ENCODE assay signal across 8 mouse cellular contexts in genomic region chr14:21500154-21501047, GRCm38 (mm10). TPM values are rescaled to one million over a fixed set of nuclear protein-coding genes. Genes with fewer than 3 reads are reported as not detected.
A peak's percentile ranks its signal among the peaks of the same experiment; 100 is the strongest.
DNase-seq lines count a peak whose midpoint lies in the region; ATAC-seq and TF ChIP-seq lines count a peak whose summit lies in the region.

No protein-coding gene starts in this region.

- peak overlapping the region; percentile 87 for H3K4me2 ChIP-seq in heart, embryonic 11.5 days
- peak overlapping the region; percentile 87 for H3K4me2 ChIP-seq in kidney, embryonic 16.5 days (replicated peaks; ENCODE audit: low read depth, low read length)
- H3K4me2 ChIP-seq in myocyte (ENCODE audit: low read depth): peak overlapping the region; percentile 91

- H3K27me3 ChIP-seq in C2C12 (ENCODE audit: control insufficient read depth, insufficient read depth, insufficient read length) (no peaks in the 10 kb centered on the region), myocyte (ENCODE audit: control insufficient read depth, insufficient read depth, insufficient read length) (no peaks in the 10 kb centered on the region)
- peaks cover 40% of the 10 kb centered on the region for H3K27me3 ChIP-seq in erythroblast, embryonic 14.5 days (ENCODE audit: control insufficient read depth)
- no peaks in the 10 kb centered on the region for H3K27me3 ChIP-seq in heart, embryonic 11.5 days (ENCODE audit: control insufficient read depth, insufficient read depth, low read length)
- no peaks in the 10 kb centered on the region for H3K27me3 ChIP-seq in kidney, embryonic 16.5 days (ENCODE audit: insufficient read depth, low read length)
- H3K27me3 ChIP-seq in liver, adult 2 months (ENCODE audit: control insufficient read depth, insufficient read depth, low read length): no peaks in the 10 kb centered on the region
- H3K27me3 ChIP-seq in splenic B cell, adult 2 months (ENCODE audit: control insufficient read depth, insufficient read depth, low read length, poor library complexity, severe bottlenecking): no peaks in the 10 kb centered on the region

- ATAC-seq in heart, embryonic 11.5 days (replicated peaks; ENCODE audit: insufficient number of reproducible peaks, low FRiP score, low TSS enrichment): peak; percentile 96
- peak; percentile 98 for ATAC-seq in kidney, embryonic 16.5 days (ENCODE audit: low FRiP score, low TSS enrichment)

- H3K4me3 ChIP-seq in C2C12 (ENCODE audit: insufficient read depth, poor library complexity, severe bottlenecking) (peak overlapping the region; percentile 83), myocyte (peak overlapping the region; percentile 47)
- peak overlapping the region; percentile 93 for H3K4me3 ChIP-seq in erythroblast, embryonic 14.5 days (replicated peaks)
- peak overlapping the region; percentile 85 for H3K4me3 ChIP-seq in heart, embryonic 11.5 days (ENCODE audit: low read depth, low read length)
- H3K4me3 ChIP-seq in kidney, embryonic 16.5 days (ENCODE audit: low read length): peak overlapping the region; percentile 70
- peak overlapping the region; percentile 100 for H3K4me3 ChIP-seq in liver, adult 2 months (ENCODE audit: insufficient read depth, low read depth, low read length)

- H3ac ChIP-seq in C2C12 (ENCODE audit: control insufficient read depth, insufficient read length, low read depth) (peak overlapping the region; percentile 99), myocyte (ENCODE audit: control insufficient read depth, insufficient read length) (peak overlapping the region; percentile 56)

- no peak for TF ChIP-seq CTCF in C2C12 (IDR thresholded peaks at IDR 0.05; ENCODE audit: control insufficient read depth, insufficient read depth, insufficient read length)
- TF ChIP-seq CTCF in brain, embryonic 14.5 days (IDR thresholded peaks at IDR 0.05; ENCODE audit: borderline replicate concordance, extremely low read depth, insufficient read depth, insufficient read length): peak; percentile 31; the same call in 1 of the 2 replicates
- TF ChIP-seq CTCF in liver, adult 2 months (IDR thresholded peaks at IDR 0.05; ENCODE audit: low read depth, low read length): no peak

- H3K9me3 ChIP-seq in erythroblast, embryonic 14.5 days (ENCODE audit: control insufficient read depth, low read length): no peaks in the 10 kb centered on the region
- no peaks in the 10 kb centered on the region for H3K9me3 ChIP-seq in heart, embryonic 11.5 days (replicated peaks; ENCODE audit: control insufficient read depth, low read length)
- no peaks in the 10 kb centered on the region for H3K9me3 ChIP-seq in kidney, embryonic 16.5 days (ENCODE audit: low read length)

- WGBS in heart, embryonic 11.5 days (ENCODE audit: insufficient replicate concordance): under 1% methylated on average over 75 of the region's 75 CpGs
- under 1% methylated on average over 70 of the region's 75 CpGs for WGBS in kidney, embryonic 16.5 days
- WGBS in liver, adult 2 months: under 1% methylated on average over 72 of the region's 75 CpGs

- H3K36me3 ChIP-seq in C2C12 (ENCODE audit: control insufficient read depth, insufficient read depth) (no peaks in the 10 kb centered on the region), myocyte (ENCODE audit: control insufficient read depth, insufficient read depth) (no peaks in the 10 kb centered on the region)
- H3K36me3 ChIP-seq in erythroblast, embryonic 14.5 days (ENCODE audit: control insufficient read depth): no peaks in the 10 kb centered on the region
- no peaks in the 10 kb centered on the region for H3K36me3 ChIP-seq in heart, embryonic 11.5 days (ENCODE audit: control insufficient read depth, insufficient read depth, low read length)
- no peaks in the 10 kb centered on the region for H3K36me3 ChIP-seq in kidney, embryonic 16.5 days (ENCODE audit: insufficient read depth, low read length)
- no peaks in the 10 kb centered on the region for H3K36me3 ChIP-seq in liver, adult 2 months (ENCODE audit: control insufficient read depth, insufficient read depth, low read length)
- H3K36me3 ChIP-seq in splenic B cell, adult 2 months (ENCODE audit: control insufficient read depth, insufficient read depth, low read length, poor library complexity, severe bottlenecking): no peaks in the 10 kb centered on the region

- H3K79me2 ChIP-seq in C2C12 (ENCODE audit: control insufficient read depth, insufficient read depth) (peaks cover 18% of the 10 kb centered on the region), myocyte (ENCODE audit: control insufficient read depth, insufficient read depth) (peaks cover 19% of the 10 kb centered on the region)
- H3K79me2 ChIP-seq in liver, adult 2 months (ENCODE audit: control insufficient read depth, insufficient read depth, low read length): peaks cover 18% of the 10 kb centered on the region

- peak; percentile 100 for DNase-seq in brain, embryonic 14.5 days (ENCODE audit: low read depth)
- DNase-seq in liver, adult 2 months (ENCODE audit: extremely low read depth, low read depth, low spot score): peak; percentile 97
- DNase-seq in splenic B cell, adult 2 months (ENCODE audit: low read depth, low spot score): peak; percentile 100

- no peaks in the 10 kb centered on the region for H3K79me3 ChIP-seq in C2C12 (ENCODE audit: low read depth)

- peak overlapping the region; percentile 98 for H3K27ac ChIP-seq in heart, embryonic 11.5 days (ENCODE audit: low read depth, low read length)
- peak overlapping the region; percentile 94 for H3K27ac ChIP-seq in kidney, embryonic 16.5 days (ENCODE audit: low read length)
- H3K27ac ChIP-seq in liver, adult 2 months (replicated peaks; ENCODE audit: insufficient read depth, low read depth, low read length): peak overlapping the region; percentile 94

- peak; percentile 80 for TF ChIP-seq POLR2A in brain, embryonic 14.5 days (IDR thresholded peaks at IDR 0.05; ENCODE audit: borderline replicate concordance, extremely low read depth, insufficient read depth, insufficient read length, poor library complexity, severe bottlenecking)
- TF ChIP-seq POLR2A in liver, adult 2 months (IDR thresholded peaks at IDR 0.05; ENCODE audit: extremely low read depth, insufficient read depth, low read length): peak; percentile 57; the same call in 1 of the 2 replicates
- TF ChIP-seq POLR2A in myocyte (IDR thresholded peaks at IDR 0.05; ENCODE audit: insufficient read length, low read depth): peak; percentile 71

- peak overlapping the region; percentile 91 for H3K9ac ChIP-seq in heart, embryonic 11.5 days (ENCODE audit: low read depth, low read length)
- H3K9ac ChIP-seq in kidney, embryonic 16.5 days (replicated peaks; ENCODE audit: low read length): peak overlapping the region; percentile 79
- peak overlapping the region; percentile 99 for H3K9ac ChIP-seq in liver, adult 2 months (ENCODE audit: low read depth, low read length)

- H3K4me1 ChIP-seq in erythroblast, embryonic 14.5 days (ENCODE audit: control insufficient read depth): peaks cover 45% of the 10 kb centered on the region
- peaks cover 27% of the 10 kb centered on the region for H3K4me1 ChIP-seq in heart, embryonic 11.5 days (ENCODE audit: control insufficient read depth, insufficient read depth, low read length)
- peaks cover 32% of the 10 kb centered on the region for H3K4me1 ChIP-seq in kidney, embryonic 16.5 days (ENCODE audit: insufficient read depth, low read length)
- peaks cover 6% of the 10 kb centered on the region for H3K4me1 ChIP-seq in liver, adult 2 months (ENCODE audit: control insufficient read depth, insufficient read depth, low read length)

TF ChIP-seq in C2C12, 6 proteins besides CTCF, POLR2A, EP300 and RAD21:
- TF ChIP-seq CEBPB (IDR thresholded peaks at IDR 0.05; ENCODE audit: low read depth) (no peak), MYOG (IDR thresholded peaks at IDR 0.05; ENCODE audit: control insufficient read depth, extremely low read depth, insufficient read length) (no peak), MAX (IDR thresholded peaks at IDR 0.05) (no peak), USF1 (IDR thresholded peaks at IDR 0.05; ENCODE audit: low read depth) (no peak)

TF ChIP-seq in myocyte, 11 proteins besides CTCF, POLR2A, EP300 and RAD21:
- no peak for TF ChIP-seq REST (IDR thresholded peaks at IDR 0.05; ENCODE audit: insufficient read depth, insufficient read length)
- no peak for TF ChIP-seq SRF (IDR thresholded peaks at IDR 0.05; ENCODE audit: control insufficient read depth, insufficient read length, low read depth)
- no peak for TF ChIP-seq CEBPB (IDR thresholded peaks at IDR 0.05; ENCODE audit: insufficient read depth, poor library complexity, severe bottlenecking)
- peak; percentile 50 for TF ChIP-seq POLR2AphosphoS2 (IDR thresholded peaks at IDR 0.05; ENCODE audit: insufficient read length, low read depth)

RNA-seq across cellular contexts. Expression of gene Kat6b, which starts 19.2 kb away (rescaled TPM):
- polyA plus RNA-seq in C2C12 (2012; fragmentation: generic; extraction: Trizol) (2.7 TPM), myocyte (2012; fragmentation: generic; extraction: Trizol) (3.9 TPM)
- 25.5 and 42.7 TPM in 2 replicates for polyA plus RNA-seq in brain, embryonic 14.5 days (2012; rRNA removed)
- polyA plus RNA-seq in erythroblast, embryonic 14.5 days (2012): 0.08 and 0.10 TPM in 2 replicates
- 11.9 and 14.9 TPM in 2 replicates for polyA plus RNA-seq in heart, embryonic 11.5 days (2014; fragmentation: Nextera tagmentation; extraction: Ambion mirVana)
- polyA plus RNA-seq in kidney, embryonic 16.5 days (2015; fragmentation: Nextera tagmentation; extraction: Ambion mirVana): 12.0 and 15.7 TPM in 2 replicates
- total RNA-seq in liver, adult 2 months (2014; rRNA removed): 5.3 and 6.2 TPM in 2 replicates
- polyA plus RNA-seq in liver, adult 2 months (2012; rRNA removed): 2.8 and 3.2 TPM in 2 replicates

Comparison
In these comparisons a context has a peak if more than half of its experiments do, and no peak if none do; other contexts are left out.
1. Peak in every context shown above with its lines: DNase-seq, ATAC-seq, H3K4me3 ChIP-seq and H3K27ac ChIP-seq.
2. H3K4me3 ChIP-seq: peak in every context shown above with its lines; median percentile 100 in liver, adult 2 months; 93 in erythroblast, embryonic 14.5 days; 85 in heart, embryonic 11.5 days; 83 in C2C12; 70 in kidney, embryonic 16.5 days; 47 in myocyte.